Comparison of ENCODE assay signal across 10 mouse cellular contexts in the genomic region with DNA sequence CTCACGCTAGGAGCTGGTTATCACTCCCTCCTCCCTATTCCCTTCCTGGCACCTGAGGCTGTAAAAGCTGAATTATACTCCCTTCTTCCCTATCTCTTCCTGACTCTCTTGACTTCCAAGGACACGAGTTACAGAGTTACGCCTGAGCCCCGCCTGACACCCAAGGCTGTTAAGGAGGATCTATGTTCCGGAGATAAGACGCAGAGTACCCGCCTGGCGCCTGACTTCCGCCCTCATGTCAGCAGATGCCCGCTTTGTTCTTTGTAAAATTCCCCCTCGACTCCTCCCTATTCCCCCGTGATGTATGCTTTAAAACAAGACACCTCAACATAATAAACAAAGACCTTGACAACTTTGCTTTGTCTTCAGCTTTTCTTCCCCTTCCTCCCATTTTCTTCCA. TPM values are rescaled to one million over a fixed set of nuclear protein-coding genes. Genes with fewer than 3 reads are reported as not detected.
DNase-seq lines count a peak whose midpoint lies in the region; ATAC-seq lines count a peak whose summit lies in the region.
"Had no signal": no experiment of that assay in that cellular context is flagged by ENCODE, and none has a peak within 500 bp of the region (broad histone marks: within the 10 kb centered on the region; RNA-seq: fewer than 3 reads in every experiment).

No protein-coding gene starts in this region.

- H3K4me3 ChIP-seq in heart, embryonic 14.5 days (ENCODE audit: control insufficient read depth in 1 of 2, insufficient read depth in 1 of 2, low read depth in 1 of 2, low read length in 2 of 2), result peak overlapping the region; percentile 18 to 22
- H3K4me3 ChIP-seq in kidney, embryonic 16.5 days (ENCODE audit: low read length), result no peak overlapping the region
- no peak overlapping the region for H3K4me3 ChIP-seq in neural tube, embryonic 15.5 days (replicated peaks)
- H3K4me3 ChIP-seq: limb, embryonic 13.5 days had no signal

- no peaks in the 10 kb centered on the region for H3K36me3 ChIP-seq in heart, embryonic 14.5 days (ENCODE audit: control insufficient read depth, insufficient read depth, low read length)
- no peaks in the 10 kb centered on the region for H3K36me3 ChIP-seq in kidney, embryonic 16.5 days (ENCODE audit: insufficient read depth, low read length)
- H3K36me3 ChIP-seq in neural tube, embryonic 15.5 days, result no peaks in the 10 kb centered on the region
- H3K36me3 ChIP-seq: limb, embryonic 13.5 days had no signal

- H3K9me3 ChIP-seq in heart, embryonic 14.5 days (ENCODE audit: control insufficient read depth, low read length), result no peaks in the 10 kb centered on the region
- H3K9me3 ChIP-seq in kidney, embryonic 16.5 days (ENCODE audit: low read length), result no peaks in the 10 kb centered on the region
- no peaks in the 10 kb centered on the region for H3K9me3 ChIP-seq in neural tube, embryonic 15.5 days (replicated peaks)
- H3K9me3 ChIP-seq: limb, embryonic 13.5 days had no signal

- H3K4me2 ChIP-seq in heart, embryonic 14.5 days (ENCODE audit: low read length), result peak overlapping the region; percentile 55
- peak overlapping the region; percentile 27 for H3K4me2 ChIP-seq in kidney, embryonic 16.5 days (replicated peaks; ENCODE audit: low read depth, low read length)
- H3K4me2 ChIP-seq in neural tube, embryonic 15.5 days, result peak overlapping the region; percentile 34
- H3K4me2 ChIP-seq: limb, embryonic 13.5 days had no signal

- DNase-seq in heart, adult 18-20 months, result no peak
- no peak for DNase-seq in right cerebral cortex, postnatal 14 days
- DNase-seq in urinary bladder, postnatal 4 days (ENCODE audit: low spot score in 2 of 2), result no peak
- no peak for DNase-seq in urinary bladder, postnatal 25 days (ENCODE audit: low spot score)

- H3K27ac ChIP-seq in heart, embryonic 14.5 days (replicated peaks in 1 of 2; ENCODE audit: control insufficient read depth in 1 of 2, insufficient read depth in 1 of 2, low read depth in 2 of 2, low read length in 2 of 2), result no peak overlapping the region
- H3K27ac ChIP-seq in kidney, embryonic 16.5 days (ENCODE audit: low read length), result no peak overlapping the region
- H3K27ac ChIP-seq in neural tube, embryonic 15.5 days (replicated peaks), result no peak overlapping the region
- H3K27ac ChIP-seq: limb, embryonic 13.5 days had no signal

- WGBS in heart, embryonic 14.5 days, result 3% methylated on average over 12 of the region's 12 CpGs
- 2% methylated on average over 12 of the region's 12 CpGs for WGBS in kidney, embryonic 16.5 days
- 21% methylated on average over 12 of the region's 12 CpGs for WGBS in neural tube, embryonic 15.5 days

- ATAC-seq in heart, embryonic 14.5 days (ENCODE audit: insufficient number of reproducible peaks, insufficient read depth, low FRiP score, low read depth), result no peak
- ATAC-seq in activated CD4-positive, CD25-positive, alpha-beta regulatory T cell, adult 4 months, result peak; percentile 94
- ATAC-seq in kidney, embryonic 16.5 days (ENCODE audit: low FRiP score, low TSS enrichment), result no peak
- no peak for ATAC-seq in neural tube, embryonic 15.5 days (ENCODE audit: low FRiP score)

- no peaks in the 10 kb centered on the region for H3K4me1 ChIP-seq in heart, embryonic 14.5 days (ENCODE audit: control insufficient read depth in 2 of 2, insufficient read depth in 2 of 2, low read length in 2 of 2)
- no peaks in the 10 kb centered on the region for H3K4me1 ChIP-seq in kidney, embryonic 16.5 days (ENCODE audit: insufficient read depth, low read length)
- no peaks in the 10 kb centered on the region for H3K4me1 ChIP-seq in neural tube, embryonic 15.5 days
- H3K4me1 ChIP-seq: limb, embryonic 13.5 days had no signal

- no peak overlapping the region for H3K9ac ChIP-seq in heart, embryonic 14.5 days (ENCODE audit: low read length)
- H3K9ac ChIP-seq in kidney, embryonic 16.5 days (replicated peaks; ENCODE audit: low read length), result no peak overlapping the region
- H3K9ac ChIP-seq in neural tube, embryonic 15.5 days (replicated peaks), result no peak overlapping the region
- H3K9ac ChIP-seq: limb, embryonic 13.5 days had no signal

- no peaks in the 10 kb centered on the region for H3K27me3 ChIP-seq in heart, embryonic 14.5 days (ENCODE audit: control insufficient read depth, insufficient read depth, low read length)
- no peaks in the 10 kb centered on the region for H3K27me3 ChIP-seq in kidney, embryonic 16.5 days (ENCODE audit: insufficient read depth, low read length)
- no peaks in the 10 kb centered on the region for H3K27me3 ChIP-seq in neural tube, embryonic 15.5 days (replicated peaks)
- H3K27me3 ChIP-seq: limb, embryonic 13.5 days had no signal

RNA-seq across cellular contexts. Expression of gene Tnfrsf8, which starts 46.1 kb away (rescaled TPM):
- polyA plus RNA-seq in heart, embryonic 14.5 days (2014; fragmentation: Nextera tagmentation; extraction: Ambion mirVana), result 0.09 TPM in 1 of 2 replicates, not detected in the other
- under 1 TPM; 0.07 to 0.15 TPM for total RNA-seq in heart, adult 18-20 months (2021)
- polyA plus RNA-seq in activated CD4-positive, CD25-positive, alpha-beta regulatory T cell, adult 4 months (2017; shearing (Covaris generic)), result 10 to 100 TPM in 1 of 2 experiments, 1 to 10 TPM in 1; 6.3 to 14.2 TPM
- 0.06 TPM in 1 of 2 replicates, not detected in the other for polyA plus RNA-seq in kidney, embryonic 16.5 days (2015; fragmentation: Nextera tagmentation; extraction: Ambion mirVana)
- 0.14 and 2.7 TPM in 2 replicates for polyA plus RNA-seq in neural tube, embryonic 15.5 days (2015; fragmentation: Nextera tagmentation; extraction: Ambion mirVana)
- polyA plus RNA-seq: C2C12 had no signal

Comparison
In these comparisons a context has a peak if more than half of its experiments do, and no peak if none do; other contexts are left out.
1. H3K4me3 ChIP-seq: peak in heart, embryonic 14.5 days (2 of 2); none in kidney, embryonic 16.5 days (single experiment) and neural tube, embryonic 15.5 days (single experiment).
2. Peak in every context shown above with its lines, with median percentiles within 50 percentile points of each other: H3K4me2 ChIP-seq.